Mouse (Mus musculus): Measurements from ENCODE around the gene Mas1. TPM values are rescaled to one million over a fixed set of nuclear protein-coding genes. Genes with fewer than 3 reads are reported as not detected.
"Not testable (repeated sequence)": the region's sequence is repeated elsewhere in the genome, so short reads cannot be mapped to it uniquely, and the experiment has no call there.

Mas1 gene
- polyA plus RNA-seq (2012; ENCODE audit: insufficient read depth, insufficient read length, missing spikeins) = not detected in 2 replicates

DNA sequence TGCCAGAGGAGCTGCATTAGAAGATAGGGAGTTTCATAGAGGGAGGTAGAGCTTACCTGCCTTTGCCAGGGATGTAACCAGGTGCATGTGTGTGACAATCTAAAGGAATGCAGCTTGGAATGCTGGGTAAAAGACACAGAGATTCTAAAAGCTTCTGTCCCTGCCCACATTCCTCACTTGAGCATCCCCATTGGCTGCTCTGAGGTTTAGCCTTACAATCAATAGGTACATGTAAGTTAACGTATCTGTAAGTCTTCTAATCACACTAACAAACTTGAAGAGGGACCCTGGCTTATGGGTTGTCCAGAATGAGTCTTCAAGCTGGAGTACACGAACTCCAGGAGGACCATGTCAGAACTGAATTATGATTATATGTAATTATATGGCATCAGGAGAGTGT, at the start of gene Mas1:
Gene Mas1, minus strand, starts transcription at position 101 of the 400 bp plus-strand sequence.
- Histone ChIP-seq H3K4me3 (ENCODE audit: insufficient read depth, low read depth, low read length) (no peak within 1 kb of the TSS), H3K27ac (replicated peaks; ENCODE audit: low read depth, low read length) (no peak within 1 kb of the TSS; the same call in 1 of the 2 replicates), H3K4me1 (ENCODE audit: control insufficient read depth, insufficient read depth, insufficient read length, low read length) (0 out of 2 replicates have a peak, but pooled peaks cover 2% of the 10 kb centered on the region)

DNA sequence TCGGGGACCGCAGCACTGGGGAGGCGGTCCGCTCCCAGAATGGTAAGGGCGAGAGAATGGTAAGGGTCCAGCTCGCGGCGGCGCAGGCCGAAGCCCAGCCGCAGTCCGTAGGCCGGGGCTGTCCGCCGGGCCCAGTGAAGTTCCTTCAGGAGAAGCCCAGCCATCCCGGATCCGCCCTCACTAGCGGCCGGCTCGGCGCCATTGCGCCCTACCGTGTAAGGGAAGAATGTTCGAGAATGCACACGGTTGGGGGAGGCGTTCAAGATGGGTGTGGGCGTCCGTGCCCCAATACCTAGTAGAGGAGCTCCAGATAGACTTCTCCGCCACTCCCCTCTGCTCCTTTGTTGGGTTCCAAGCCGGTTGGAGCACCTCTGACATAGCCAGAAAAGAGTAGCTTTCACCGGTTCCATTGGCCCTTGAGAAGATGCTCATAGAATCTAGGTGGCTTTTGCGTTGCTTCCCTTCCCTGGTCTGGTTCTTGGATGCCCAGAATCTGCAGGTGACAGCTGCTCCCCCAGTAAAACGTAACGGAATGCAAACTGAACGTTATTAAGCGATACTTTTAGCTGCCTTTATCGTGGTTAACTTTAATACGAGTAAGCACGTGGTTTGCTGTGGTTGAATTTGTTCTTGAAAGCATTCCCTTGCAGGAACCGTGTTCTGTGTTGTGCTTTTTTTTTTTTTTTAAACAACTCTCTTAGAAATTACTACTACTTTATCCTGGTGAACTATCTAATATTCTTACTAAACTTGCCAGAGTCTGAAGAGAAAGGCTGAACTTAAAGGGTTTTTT, 48.8 kb upstream of the Mas1 start:
- peak overlapping the region; percentile 80 for H3K4me3 ChIP-seq (ENCODE audit: insufficient read depth, low read depth, low read length)
- peak overlapping the region; percentile 86 for H3K27ac ChIP-seq (replicated peaks; ENCODE audit: low read depth, low read length)
- peaks cover 3% of the 10 kb centered on the region; the same call in 1 of the 2 replicates for H3K4me1 ChIP-seq (ENCODE audit: control insufficient read depth, insufficient read depth, insufficient read length, low read length)

DNA sequence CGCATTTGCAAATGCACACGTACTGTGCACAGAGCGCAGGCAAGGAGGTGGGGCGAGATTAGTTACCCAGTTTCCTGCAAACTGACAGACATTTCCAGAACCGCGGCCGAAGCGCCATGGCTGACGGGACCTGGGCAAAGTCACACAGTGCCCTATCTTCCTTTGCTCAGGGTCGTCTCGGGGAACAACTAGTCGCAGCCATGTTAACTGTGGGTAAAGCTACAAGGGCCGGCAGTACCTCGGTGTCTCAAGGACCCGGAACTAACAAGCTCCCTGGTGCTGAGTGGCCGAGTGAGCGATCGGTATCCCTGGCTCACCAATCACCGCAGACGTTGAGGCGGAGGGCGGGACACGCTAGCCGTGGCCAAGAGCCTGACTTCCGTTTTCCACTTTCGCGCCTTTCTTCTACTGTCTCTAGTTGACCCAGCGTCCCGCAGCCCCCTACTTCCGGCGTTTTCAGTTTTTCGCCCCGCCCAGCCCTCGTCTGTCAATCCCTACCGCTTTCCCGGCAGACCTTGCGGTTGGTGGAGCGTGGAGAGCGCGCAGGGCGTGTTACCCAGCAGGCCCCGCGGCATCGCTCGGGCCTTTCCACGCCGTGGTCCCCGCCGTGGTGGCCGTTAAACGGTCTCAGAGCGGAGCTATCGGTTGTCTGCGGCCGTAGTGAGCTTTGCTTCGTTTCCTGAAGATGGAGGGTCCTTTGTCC, 48.1 kb upstream of the Mas1 start, which contains the start of gene Mrpl18:
Gene Mrpl18, minus strand, starts transcription at position 465 of the 703 bp plus-strand sequence.
- Histone ChIP-seq H3K4me3 (ENCODE audit: insufficient read depth, low read depth, low read length) (peak within 1 kb of the TSS; percentile 80), H3K4me1 (ENCODE audit: control insufficient read depth, insufficient read depth, insufficient read length, low read length) (peaks cover 3% of the 10 kb centered on the region; the same call in 1 of the 2 replicates), H3K27ac (replicated peaks; ENCODE audit: low read depth, low read length) (peak within 1 kb of the TSS; percentile 86)

DNA sequence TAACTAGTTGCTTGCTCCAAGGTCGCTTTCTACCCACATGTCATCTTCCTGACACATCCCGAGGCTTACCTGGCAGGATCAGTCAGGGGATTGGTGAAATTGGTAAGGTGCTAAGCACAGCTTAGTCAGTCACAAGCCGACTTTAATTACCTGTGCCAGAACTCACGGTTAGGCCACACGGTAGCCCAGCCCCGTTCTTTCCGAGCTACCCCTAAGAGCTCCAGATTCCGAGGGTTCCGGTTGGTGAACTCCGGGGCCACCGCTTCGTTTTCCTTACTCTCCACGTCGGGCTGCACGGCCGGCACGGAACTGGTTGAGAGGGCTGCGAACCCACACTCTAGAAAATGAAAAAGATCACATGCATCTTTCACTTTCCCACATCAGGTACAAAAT, 47.5 kb upstream of the Mas1 start, which contains the start of gene Tcp1:
Gene Tcp1, plus strand, starts transcription at position 214 of the 393 bp plus-strand sequence.
- Histone ChIP-seq H3K4me1 (ENCODE audit: control insufficient read depth, insufficient read depth, insufficient read length, low read length) (peaks cover 3% of the 10 kb centered on the region; the same call in 1 of the 2 replicates), H3K4me3 (ENCODE audit: insufficient read depth, low read depth, low read length) (peak within 1 kb of the TSS; percentile 80), H3K27ac (replicated peaks; ENCODE audit: low read depth, low read length) (peak within 1 kb of the TSS; percentile 86)

DNA sequence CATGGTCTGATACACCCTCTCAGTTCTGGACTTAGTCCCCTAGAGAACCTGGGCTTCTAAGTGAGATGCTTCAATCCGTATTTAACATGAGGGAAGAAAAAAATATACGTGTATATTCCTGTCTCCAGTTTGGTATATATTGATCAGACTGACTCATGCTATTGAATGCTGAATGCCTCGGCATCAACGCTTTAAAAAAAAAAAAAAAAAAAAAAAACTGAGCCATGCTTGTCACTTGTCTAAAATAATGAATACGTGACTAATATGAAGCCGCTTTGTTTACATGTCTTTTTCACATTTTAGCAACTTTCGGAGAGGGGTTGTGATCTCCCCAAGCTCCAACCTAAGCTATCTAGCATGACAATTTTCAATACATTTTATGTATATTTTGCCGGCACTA, 42.4 kb upstream of the Mas1 start:
- Histone ChIP-seq H3K4me1 (ENCODE audit: control insufficient read depth, insufficient read depth, insufficient read length, low read length) (peaks cover 3% of the 10 kb centered on the region; the same call in 1 of the 2 replicates), H3K27ac (replicated peaks; ENCODE audit: low read depth, low read length) (no peak overlapping the region), H3K4me3 (ENCODE audit: insufficient read depth, low read depth, low read length) (no peak overlapping the region)

DNA sequence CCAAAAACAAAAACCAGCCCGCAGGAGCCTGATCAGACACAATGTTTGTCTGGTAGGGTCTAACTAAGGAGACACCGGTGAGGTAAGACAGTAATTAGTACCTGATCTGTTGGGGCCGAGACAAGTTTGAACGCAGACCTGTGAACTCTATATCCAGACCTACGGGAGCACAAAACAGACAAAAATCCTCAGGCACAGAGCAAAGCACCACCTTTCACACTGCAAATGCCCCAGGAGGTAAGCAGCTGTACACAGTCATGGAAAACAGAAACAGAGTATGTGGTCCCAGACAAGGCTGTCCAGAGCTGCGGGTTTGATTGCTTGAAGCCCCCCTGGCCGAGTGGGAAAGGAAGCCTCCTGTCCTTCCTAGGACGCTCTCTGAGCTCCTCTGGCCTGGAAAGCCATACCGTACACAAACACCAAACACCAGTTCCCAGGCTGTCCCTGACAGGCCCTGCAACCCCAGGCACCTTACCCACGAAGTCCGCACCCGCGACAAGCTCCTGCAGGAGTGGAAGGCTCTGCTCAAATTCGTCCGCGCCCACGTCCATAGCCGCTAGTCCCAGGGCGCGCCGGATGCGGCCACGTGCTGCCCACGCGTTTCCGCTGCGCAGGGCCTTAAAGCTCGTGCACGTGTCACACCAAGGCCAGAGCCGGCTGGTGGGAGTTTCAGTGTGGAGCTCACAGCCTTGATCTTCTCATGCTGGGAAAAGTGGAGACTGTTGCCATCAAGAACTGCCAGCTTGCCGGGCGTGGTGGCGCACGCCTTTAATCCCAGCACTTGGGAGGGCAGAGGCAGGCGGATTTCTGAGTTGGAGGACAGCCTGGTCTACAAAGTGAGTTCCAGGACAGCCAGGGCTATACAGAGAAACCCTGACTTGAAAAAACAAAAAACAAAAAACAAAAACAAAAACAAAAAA, 41.7 kb upstream of the Mas1 start, which contains the start of gene Pnldc1:
Gene Pnldc1, minus strand, starts transcription at position 870 of the 920 bp plus-strand sequence.
- no peaks in the 10 kb centered on the region for H3K4me1 ChIP-seq (ENCODE audit: control insufficient read depth, insufficient read depth, insufficient read length, low read length)
- H3K27ac ChIP-seq (replicated peaks; ENCODE audit: low read depth, low read length) = no peak within 1 kb of the TSS
- H3K4me3 ChIP-seq (ENCODE audit: insufficient read depth, low read depth, low read length) = no peak within 1 kb of the TSS

DNA sequence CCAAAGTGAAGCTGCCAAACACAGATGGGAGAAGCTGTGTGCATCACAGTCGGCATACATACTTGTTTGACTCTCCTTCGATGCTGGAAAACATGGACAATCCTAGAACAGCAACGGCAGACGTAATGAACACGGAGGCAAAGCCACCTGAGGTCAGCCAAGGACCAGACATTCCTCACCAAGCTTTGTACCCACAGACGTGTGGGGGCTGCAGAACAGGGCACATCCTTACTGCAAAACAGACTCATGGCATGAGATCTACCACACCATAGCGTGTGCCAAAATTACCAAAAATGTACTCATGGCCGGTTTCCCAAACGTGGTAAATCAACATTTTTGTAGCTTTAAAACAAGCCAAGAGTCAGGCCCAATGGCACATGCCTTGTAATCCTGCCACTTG, 38.5 kb upstream of the Mas1 start:
- Histone ChIP-seq H3K27ac (replicated peaks; ENCODE audit: low read depth, low read length) (no peak overlapping the region), H3K4me3 (ENCODE audit: insufficient read depth, low read depth, low read length) (no peak overlapping the region), H3K4me1 (ENCODE audit: control insufficient read depth, insufficient read depth, insufficient read length, low read length) (no peaks in the 10 kb centered on the region)

DNA sequence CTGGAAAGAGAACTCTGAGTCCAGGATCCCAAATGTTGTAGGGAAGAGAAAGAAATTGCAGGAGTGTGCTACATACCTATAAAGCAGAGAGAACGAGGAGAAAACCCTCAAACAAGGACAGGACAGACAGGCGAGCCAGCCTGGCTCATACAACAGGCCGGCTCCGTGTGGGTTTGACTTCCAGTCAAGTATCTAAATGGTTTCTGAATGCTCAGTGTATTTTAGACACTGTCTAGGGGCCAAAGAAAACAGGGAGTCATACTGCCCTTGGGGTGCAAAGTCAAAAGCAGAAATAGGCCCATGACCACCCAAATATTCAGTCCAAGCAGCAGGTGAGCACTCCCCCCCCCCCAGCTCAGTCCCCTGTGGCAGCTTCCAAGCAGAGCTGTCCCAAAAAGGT, 37.9 kb upstream of the Mas1 start:
- no peak overlapping the region for H3K27ac ChIP-seq (replicated peaks; ENCODE audit: low read depth, low read length)
- H3K4me3 ChIP-seq (ENCODE audit: insufficient read depth, low read depth, low read length) = no peak overlapping the region
- H3K4me1 ChIP-seq (ENCODE audit: control insufficient read depth, insufficient read depth, insufficient read length, low read length) = no peaks in the 10 kb centered on the region

DNA sequence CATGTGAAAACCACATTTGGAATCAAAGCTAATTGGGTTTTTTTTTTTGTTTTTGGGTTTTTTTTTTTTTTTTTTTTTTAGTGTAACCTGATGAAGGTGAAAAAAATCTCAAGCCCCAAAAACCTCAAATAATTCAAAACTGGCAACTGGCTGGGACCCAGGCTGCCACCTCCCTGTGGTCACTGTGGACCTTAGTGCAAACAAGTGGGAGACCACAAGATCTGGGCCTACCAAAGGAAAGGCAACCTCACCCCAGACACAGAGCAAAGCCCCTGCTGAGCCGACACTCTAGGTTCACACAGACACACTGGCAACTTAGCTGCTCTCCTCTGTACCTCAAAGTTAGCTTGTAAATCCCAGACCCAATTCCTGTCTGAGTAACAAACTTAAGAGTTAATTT, 36.4 kb upstream of the Mas1 start:
- no peak overlapping the region for H3K27ac ChIP-seq (replicated peaks; ENCODE audit: low read depth, low read length)

DNA sequence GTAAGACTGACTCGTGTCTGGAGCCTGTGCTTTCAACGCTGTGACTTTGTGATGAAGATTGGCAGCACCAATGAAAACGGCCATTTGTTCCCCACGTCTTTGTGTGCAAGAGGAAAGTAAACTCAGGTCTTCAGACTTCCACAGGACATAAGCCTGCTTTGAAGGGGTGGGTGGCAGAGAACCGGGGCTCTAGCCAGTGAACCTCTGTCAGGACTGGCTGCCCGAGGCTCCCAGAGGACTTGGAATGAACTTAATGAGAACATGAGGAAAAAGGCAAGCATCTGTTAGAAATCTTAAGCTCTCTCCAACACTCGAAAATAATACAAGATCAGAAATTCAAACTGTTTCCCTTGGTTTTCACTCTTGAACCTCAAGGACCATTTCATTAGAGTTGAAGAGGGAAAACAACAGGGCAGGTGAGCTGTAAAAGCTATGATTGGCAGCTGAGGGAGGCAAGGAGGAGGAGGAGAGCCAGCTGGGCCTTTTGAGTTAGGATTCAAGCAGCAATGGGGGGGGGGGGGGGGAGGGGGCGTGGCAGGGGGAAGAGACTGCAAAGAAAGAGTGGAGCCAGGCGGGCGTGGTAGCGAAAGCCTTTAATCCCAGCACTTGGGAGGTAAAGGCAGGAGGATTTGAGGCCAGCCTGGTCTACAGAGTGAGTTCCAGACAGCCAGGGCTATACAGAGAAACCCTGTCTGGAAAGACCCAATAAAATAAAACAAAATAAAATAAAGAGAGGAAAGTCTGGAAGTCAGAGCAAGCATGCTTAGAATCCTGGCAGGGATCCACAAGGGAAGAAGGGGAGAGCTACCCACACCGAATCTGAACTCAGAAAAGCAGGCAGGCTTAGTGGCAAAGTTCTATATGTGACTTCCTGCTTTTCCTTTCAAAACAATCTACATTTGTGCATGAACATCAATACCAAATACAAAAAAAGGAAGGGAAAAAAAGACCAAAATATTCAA, 35.7 kb upstream of the Mas1 start:
- no peak overlapping the region for H3K4me3 ChIP-seq (ENCODE audit: insufficient read depth, low read depth, low read length)
- H3K4me1 ChIP-seq (ENCODE audit: control insufficient read depth, insufficient read depth, insufficient read length, low read length) = no peaks in the 10 kb centered on the region
- no peak overlapping the region for H3K27ac ChIP-seq (replicated peaks; ENCODE audit: low read depth, low read length)

More for the DNA sequence above, 36.4 kb upstream of the Mas1 start:
- H3K4me1 ChIP-seq (ENCODE audit: control insufficient read depth, insufficient read depth, insufficient read length, low read length) = no peaks in the 10 kb centered on the region
- H3K4me3 ChIP-seq (ENCODE audit: insufficient read depth, low read depth, low read length) = no peak overlapping the region

DNA sequence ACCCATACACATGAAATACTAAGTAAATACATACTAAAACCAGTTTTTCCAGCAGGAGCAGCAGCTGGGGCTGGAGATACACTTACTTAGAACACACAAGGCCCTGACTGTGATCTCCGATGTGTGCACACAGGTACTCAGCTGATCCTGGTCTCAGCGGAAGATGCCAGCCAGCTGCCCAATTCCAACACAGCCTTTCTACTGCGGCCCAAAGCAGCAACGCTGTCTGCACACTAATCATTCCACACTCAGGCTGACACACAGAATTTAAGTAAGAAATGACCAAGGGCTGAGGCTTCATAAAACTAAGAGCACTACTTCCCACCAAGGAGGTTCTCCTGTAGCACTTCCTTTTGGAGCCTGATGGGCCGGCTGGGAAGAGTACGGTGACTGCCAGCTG, 34.3 kb upstream of the Mas1 start:
- no peak overlapping the region for H3K27ac ChIP-seq (replicated peaks; ENCODE audit: low read depth, low read length)
- H3K4me3 ChIP-seq (ENCODE audit: insufficient read depth, low read depth, low read length) = no peak overlapping the region

DNA sequence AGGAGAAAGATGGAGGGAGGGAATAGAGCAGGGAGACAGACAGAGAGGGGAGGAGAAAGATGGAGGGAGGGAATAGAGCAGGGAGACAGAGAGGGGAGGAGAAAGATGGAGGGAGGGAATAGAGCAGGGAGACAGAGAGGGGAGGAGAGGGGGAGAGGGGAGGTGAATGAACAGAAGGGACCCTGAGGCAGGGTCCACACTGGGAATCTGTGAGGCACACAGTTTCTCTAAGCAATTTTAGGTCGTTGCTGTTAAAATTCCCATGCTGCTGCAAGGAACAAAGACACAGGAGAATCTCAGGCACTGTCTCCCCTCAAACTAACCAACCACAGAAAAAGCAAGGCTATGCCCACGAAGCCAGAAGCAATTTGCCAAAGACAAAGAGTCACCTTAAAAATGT, 30.7 kb upstream of the Mas1 start:
- H3K27ac ChIP-seq (replicated peaks; ENCODE audit: low read depth, low read length); H3K4me3 ChIP-seq (ENCODE audit: insufficient read depth, low read depth, low read length): not testable (repeated sequence)

More for the DNA sequence above, 34.3 kb upstream of the Mas1 start:
- no peaks in the 10 kb centered on the region; the same call in 1 of the 2 replicates for H3K4me1 ChIP-seq (ENCODE audit: control insufficient read depth, insufficient read depth, insufficient read length, low read length)

DNA sequence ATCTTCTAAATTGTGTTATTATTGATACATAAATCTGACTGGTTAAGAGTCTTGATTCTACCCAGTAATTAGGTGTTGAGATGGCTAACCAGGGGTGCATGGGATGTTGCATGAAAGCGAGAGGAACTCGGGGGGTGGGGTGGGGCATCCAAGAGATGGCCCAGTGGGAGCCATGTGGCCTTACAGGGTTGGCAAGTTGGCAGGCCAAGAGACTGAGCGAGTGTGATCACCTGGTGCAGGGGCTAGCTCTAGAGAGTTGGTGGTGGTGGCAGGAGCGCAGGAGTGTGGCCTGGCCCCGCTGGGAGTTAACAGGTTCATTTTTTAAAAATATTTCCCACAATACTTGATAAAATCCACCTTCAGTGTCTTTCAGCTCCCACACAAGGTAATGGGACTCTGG, 29.7 kb upstream of the Mas1 start:
- H3K4me1 ChIP-seq (ENCODE audit: control insufficient read depth, insufficient read depth, insufficient read length, low read length) = peaks cover 10% of the 10 kb centered on the region
- H3K4me3 ChIP-seq (ENCODE audit: insufficient read depth, low read depth, low read length) = no peak overlapping the region
- H3K27ac ChIP-seq (replicated peaks; ENCODE audit: low read depth, low read length) = no peak overlapping the region

More for the DNA sequence above, 30.7 kb upstream of the Mas1 start:
- peaks cover 10% of the 10 kb centered on the region for H3K4me1 ChIP-seq (ENCODE audit: control insufficient read depth, insufficient read depth, insufficient read length, low read length)
